Mouse (Mus musculus): ENCODE results near the gene Cds2. TPM values are rescaled to one million over a fixed set of nuclear protein-coding genes. Genes with fewer than 3 reads are reported as not detected.

Gene Cds2
- polyA plus RNA-seq, 1 experiment, result 23.4 TPM

- WGBS, result 61% methylated on average over 1 of the region's 1 CpGs
- no peak for DNase-seq (ENCODE audit: low read depth, low spot score)
These were observed 54.2 kb downstream of the Cds2 start for GRCm38 (mm10) chr2:132317178-132317577.

GRCm38 (mm10) chr2:132320516-132320915 is 57.6 kb downstream of the Cds2 start:
- 66% methylated on average over 5 of the region's 5 CpGs for WGBS
- DNase-seq (ENCODE audit: low read depth, low spot score), result no peak

- 57% methylated on average over 4 of the region's 4 CpGs for WGBS
- no peak for DNase-seq (ENCODE audit: low read depth, low spot score)
These were observed 60.6 kb downstream of the Cds2 start for GRCm38 (mm10) chr2:132323541-132323940.

GRCm38 (mm10) chr2:132337202-132337601 is 74.3 kb downstream of the Cds2 start:
- DNase-seq (ENCODE audit: low read depth, low spot score), result no peak
- 58% methylated on average over 2 of the region's 2 CpGs for WGBS

- WGBS, result 40% methylated on average over 2 of the region's 2 CpGs
- no peak for DNase-seq (ENCODE audit: low read depth, low spot score)
These were observed 77.4 kb downstream of the Cds2 start for GRCm38 (mm10) chr2:132340350-132340749.

- DNase-seq (ENCODE audit: low read depth, low spot score), result no peak
- WGBS, result 91% methylated on average over 3 of the region's 3 CpGs
These were observed 78.3 kb downstream of the Cds2 start for GRCm38 (mm10) chr2:132341293-132341692.

- 86% methylated on average over 11 of the region's 11 CpGs for WGBS
- DNase-seq (ENCODE audit: low read depth, low spot score), result no peak
These were observed 80.9 kb downstream of the Cds2 start for GRCm38 (mm10) chr2:132343846-132344245.

Other genes starting within 250 kb of the Cds2 start
- gene Rassf2, start 232.9 kb upstream of the Cds2 start, polyA plus RNA-seq (2012; rRNA removed), result 10.2 and 16.3 TPM in 2 replicates
- gene Slc23a2, start 118.0 kb upstream of the Cds2 start, polyA plus RNA-seq (2012; rRNA removed), result 10.6 and 22.4 TPM in 2 replicates
- 34.9 and 64.0 TPM in 2 replicates for gene Tmem230, start 15.3 kb upstream of the Cds2 start, polyA plus RNA-seq (2012; rRNA removed)
- 98.9 and 104 TPM in 2 replicates for gene Pcna, start 9.8 kb upstream of the Cds2 start, polyA plus RNA-seq (2012; rRNA removed)
- not detected in 2 replicates for gene Prokr2, start 122.3 kb downstream of the Cds2 start, polyA plus RNA-seq (2012; rRNA removed)